Mouse (Mus musculus) kidney, postnatal 0 days (tissue): ENCODE results near the gene Ppp1r16b. TPM values are rescaled to one million over a fixed set of nuclear protein-coding genes. Genes with fewer than 3 reads are reported as not detected.

Source experiments
- ATAC-seq: fragments of 200-750 bp; cut with Nextera tagmentation; replicated peaks from 2 replicates; pipeline ENCODE4 v1.8.0; 2017; ENCODE audit warnings: low read depth, moderate number of reproducible peaks, moderate TSS enrichment, moderate library complexity; ENCODE audit not compliant: low FRiP score
- DNase-seq: peaks from one replicate; pipeline ENCODE4 v3.0.0-alpha.2; 2016; ENCODE audit warnings: low spot score
- H3K27ac ChIP-seq: fragments of 300-500 bp; sonication (generic); 2 replicates; pipeline ENCODE4 v1.5.1; 2014; ENCODE audit warnings: mild to moderate bottlenecking
- H3K27me3 ChIP-seq: fragments of 300-500 bp; sonication (generic); 2 replicates; pipeline ENCODE4 v1.6.1; 2014; ENCODE audit warnings: low read length, mixed read lengths; ENCODE audit not compliant: insufficient read depth
- H3K36me3 ChIP-seq: fragments of 300-500 bp; sonication (generic); 2 replicates; pipeline ENCODE4 v1.6.1; 2014; ENCODE audit warnings: low read length, mixed read lengths; ENCODE audit not compliant: insufficient read depth
- H3K4me1 ChIP-seq: fragments of 300-500 bp; sonication (generic); replicated peaks from 2 replicates; pipeline ENCODE4 v1.6.1; 2014; ENCODE audit warnings: antibody characterized with exemption, low read length, mixed read lengths; ENCODE audit not compliant: insufficient read depth
- H3K4me2 ChIP-seq: fragments of 300-500 bp; sonication (generic); 2 replicates; pipeline ENCODE4 v1.6.1; 2014; ENCODE audit warnings: mild to moderate bottlenecking, low read length, moderate library complexity, mixed read lengths
- H3K4me3 ChIP-seq: fragments of 300-500 bp; sonication (generic); replicated peaks from 2 replicates; pipeline ENCODE4 v1.5.1; 2014; ENCODE audit warnings: low read depth, low read length
- H3K9ac ChIP-seq: fragments of 300-500 bp; sonication (generic); 2 replicates; pipeline ENCODE4 v1.6.1; 2014; ENCODE audit warnings: low read depth, low read length
- H3K9me3 ChIP-seq: fragments of 300-500 bp; sonication (generic); replicated peaks from 2 replicates; pipeline ENCODE4 v1.6.1; 2016; ENCODE audit warnings: low read length, inconsistent platforms, mixed read lengths
- CTCF ChIP-seq: IDR thresholded peaks from 2 replicates; pipeline ENCODE4 v1.5.1; 2016; ENCODE audit warnings: antibody characterized with exemption, low read depth, mild to moderate bottlenecking, moderate library complexity
- WGBS: fragments of 180-500 bp; shearing (Covaris S2); extraction: QIAGEN DNeasy Blood & Tissue Kit; methylation state at CpG from one replicate; pipeline ENCODE4 v1.1.7; 2014; 5-methylcytosine and 5-hydroxymethylcytosine counted together
- polyA plus RNA-seq: library from polyadenylated mRNA; unstranded; fragments of >200 nt; fragmentation: Nextera tagmentation; extraction: Ambion mirVana; gene quantifications from 2 replicates; pipeline ENCODE4 v1.2.1, GENCODE M21; 2015

Ppp1r16b gene
- polyA plus RNA-seq: 10.1 TPM in 2 replicates

DNA sequence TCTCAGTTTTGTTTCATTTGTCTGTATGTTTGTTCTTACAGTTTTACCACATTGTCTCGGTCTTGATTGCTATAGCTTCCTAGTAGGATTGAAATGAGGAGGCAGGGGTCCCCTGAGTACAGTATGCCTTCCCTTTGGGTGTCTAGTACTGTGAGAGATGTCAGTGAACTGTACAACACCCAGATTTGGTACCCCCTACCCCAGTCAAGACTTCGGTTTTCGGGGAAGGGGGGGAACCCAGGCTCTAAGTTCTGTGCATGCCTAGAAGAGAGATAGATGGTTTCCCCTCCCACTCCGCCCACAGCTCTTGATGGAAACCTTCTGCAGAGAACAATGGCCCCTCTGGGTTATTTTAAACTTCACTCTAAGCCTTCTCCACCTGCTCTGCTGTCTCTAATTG is at the start of gene Ppp1r16b:
Gene Ppp1r16b, plus strand, starts transcription at position 301 of the 400 bp plus-strand sequence.
- Histone ChIP-seq H3K27me3 (0 out of 2 replicates have a peak, but pooled peaks cover 5% of the 10 kb centered on the region), H3K9ac (no peak within 1 kb of the TSS), H3K4me3 (no peak within 1 kb of the TSS), H3K4me2 (no peak within 1 kb of the TSS), H3K9me3 (no peaks in the 10 kb centered on the region), H3K4me1 (peaks cover 19% of the 10 kb centered on the region; the same call in 1 of the 2 replicates), H3K36me3 (no peaks in the 10 kb centered on the region), H3K27ac (peak within 1 kb of the TSS; percentile 9; the same call in 1 of the 2 replicates)
- 62% methylated on average over 4 of the region's 4 CpGs for WGBS
- DNase-seq: no peak
- ATAC-seq: no peak
- no peak for TF ChIP-seq CTCF

DNA sequence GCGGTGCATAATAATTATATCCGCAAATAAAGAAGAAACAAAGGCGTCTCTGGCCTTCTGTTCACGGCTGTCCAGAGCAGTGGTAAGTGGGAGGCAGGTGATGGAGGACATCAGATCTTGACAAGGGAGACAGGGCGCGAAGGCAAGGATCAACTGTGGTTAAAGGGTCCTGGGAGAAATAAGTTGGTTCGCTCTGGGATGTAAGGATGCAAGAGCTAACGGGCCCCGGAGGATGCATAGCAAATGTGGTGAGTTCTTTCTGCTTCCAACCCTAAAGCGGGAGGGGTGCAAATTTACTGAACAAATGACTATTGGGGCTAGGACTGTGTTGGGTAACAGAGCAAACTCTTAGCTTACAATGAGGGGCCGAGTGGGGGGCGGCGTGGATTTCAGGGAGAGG is 49.5 kb upstream of the Ppp1r16b start:
- Histone ChIP-seq H3K4me1 (peaks cover 7% of the 10 kb centered on the region; the same call in 1 of the 2 replicates), H3K4me2 (no peak overlapping the region), H3K27me3 (peaks cover 70% of the 10 kb centered on the region), H3K36me3 (no peaks in the 10 kb centered on the region), H3K9ac (no peak overlapping the region), H3K27ac (no peak overlapping the region), H3K9me3 (no peaks in the 10 kb centered on the region), H3K4me3 (no peak overlapping the region)
- no peak for DNase-seq
- no peak for ATAC-seq
- no peak for TF ChIP-seq CTCF
- WGBS: 4% methylated on average over 13 of the region's 13 CpGs

GRCm38 (mm10) chr2:158616296-158616695 is 48.9 kb upstream of the Ppp1r16b start:
- DNase-seq (no peak), ATAC-seq (no peak)
- Histone ChIP-seq H3K4me3 (no peak overlapping the region; the same call in 1 of the 2 replicates), H3K4me2 (no peak overlapping the region), H3K9me3 (no peaks in the 10 kb centered on the region), H3K27ac (no peak overlapping the region), H3K9ac (no peak overlapping the region), H3K36me3 (no peaks in the 10 kb centered on the region), H3K27me3 (peaks cover 66% of the 10 kb centered on the region), H3K4me1 (peaks cover 3% of the 10 kb centered on the region; the same call in 1 of the 2 replicates)
- WGBS: under 1% methylated on average over 12 of the region's 12 CpGs
- no peak for TF ChIP-seq CTCF

DNA sequence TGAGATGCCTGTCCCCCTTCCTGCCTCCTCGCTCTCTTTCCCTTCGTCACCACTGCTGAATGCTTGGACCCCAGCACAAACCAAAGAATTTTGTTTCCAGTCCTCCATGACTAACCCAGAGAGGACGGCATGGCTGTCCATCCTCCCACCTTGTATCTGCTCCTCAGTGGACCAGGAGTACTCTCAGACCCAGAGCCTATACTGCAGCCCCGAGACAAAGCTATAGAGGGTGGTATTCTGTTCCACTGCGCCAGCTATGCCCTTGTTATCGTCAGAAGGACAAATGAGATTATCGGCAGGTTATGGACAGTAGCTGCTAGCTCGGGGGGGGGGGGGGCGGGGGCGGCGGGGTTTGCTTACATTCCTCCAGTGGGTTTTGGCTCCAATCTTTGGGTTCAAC is 48.4 kb upstream of the Ppp1r16b start:
- DNase-seq (no peak), ATAC-seq (no peak)
- H3K4me2 ChIP-seq: no peak overlapping the region
- peaks cover 3% of the 10 kb centered on the region; the same call in 1 of the 2 replicates for H3K4me1 ChIP-seq
- no peaks in the 10 kb centered on the region for H3K36me3 ChIP-seq
- no peak for TF ChIP-seq CTCF
- no peaks in the 10 kb centered on the region for H3K9me3 ChIP-seq
- no peak overlapping the region for H3K4me3 ChIP-seq
- H3K9ac ChIP-seq: no peak overlapping the region
- 14% methylated on average over 11 of the region's 11 CpGs for WGBS
- peaks cover 61% of the 10 kb centered on the region for H3K27me3 ChIP-seq
- no peak overlapping the region for H3K27ac ChIP-seq

DNA sequence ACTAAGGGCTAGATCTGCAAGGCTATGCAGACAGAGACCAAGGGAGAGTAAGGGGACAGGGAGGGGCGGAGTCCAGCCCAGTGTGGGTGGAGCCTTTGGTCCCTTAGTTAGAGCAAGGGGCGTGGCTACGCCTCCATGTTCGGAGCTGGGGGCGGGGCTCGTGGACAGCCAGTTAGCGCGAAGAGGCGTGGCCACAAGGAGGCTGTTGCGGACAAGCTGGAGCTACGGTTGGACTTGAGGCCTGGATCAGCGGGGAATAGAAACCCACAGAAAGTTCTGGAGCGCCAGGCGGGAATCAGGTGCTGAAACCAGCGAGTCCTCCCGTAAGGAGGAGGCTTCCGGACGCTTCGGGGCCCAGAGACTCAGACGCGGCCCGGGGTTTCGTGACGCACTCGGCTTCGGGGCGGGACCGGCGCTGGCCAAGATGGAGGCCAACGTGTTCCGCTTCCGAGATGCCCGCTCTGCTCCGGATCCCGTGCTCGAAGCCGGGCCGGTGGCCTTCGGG is 40.4 kb upstream of the Ppp1r16b start, which contains the start of gene Actr5:
Gene Actr5, plus strand, starts transcription at position 171 of the 505 bp plus-strand sequence.
- ATAC-seq: peak; percentile 95
- Histone ChIP-seq H3K9me3 (no peaks in the 10 kb centered on the region), H3K27ac (peak within 1 kb of the TSS; percentile 93), H3K27me3 (no peaks in the 10 kb centered on the region), H3K36me3 (peaks cover 18% of the 10 kb centered on the region; the same call in 1 of the 2 replicates), H3K4me2 (peak within 1 kb of the TSS; percentile 96), H3K9ac (peak within 1 kb of the TSS; percentile 88), H3K4me1 (peaks cover 10% of the 10 kb centered on the region), H3K4me3 (peak within 1 kb of the TSS; percentile 98)
- peak; percentile 35; the same call in 1 of the 2 replicates for TF ChIP-seq CTCF
- peak; percentile 100 for DNase-seq
- WGBS: under 1% methylated on average over 35 of the region's 39 CpGs

GRCm38 (mm10) chr2:158625231-158625630 is 40.0 kb upstream of the Ppp1r16b start:
- TF ChIP-seq CTCF: no peak
- peak overlapping the region; percentile 96 for H3K4me2 ChIP-seq
- H3K36me3 ChIP-seq: peaks cover 21% of the 10 kb centered on the region; the same call in 1 of the 2 replicates
- H3K27ac ChIP-seq: peak overlapping the region; percentile 93
- H3K27me3 ChIP-seq: no peaks in the 10 kb centered on the region
- under 1% methylated on average over 39 of the region's 44 CpGs for WGBS
- peaks cover 10% of the 10 kb centered on the region for H3K4me1 ChIP-seq
- H3K9ac ChIP-seq: peak overlapping the region; percentile 88
- DNase-seq: no peak
- peak; percentile 67 for ATAC-seq
- no peaks in the 10 kb centered on the region for H3K9me3 ChIP-seq
- peak overlapping the region; percentile 98 for H3K4me3 ChIP-seq
